Mouse (Mus musculus) ovary, postnatal 14 days (tissue): Measurements from ENCODE around the gene Cfap57.
A peak's percentile ranks its signal among the peaks of the same experiment; 100 is the strongest.

Experiments
- DNase-seq: peaks from one replicate; pipeline ENCODE4 v3.0.0; 2022; ENCODE audit warnings: low spot score

Gene Cfap57

GRCm38 (mm10) chr4:118620279-118620966 is at the start of gene Cfap57, which contains the start of gene Ebna1bp2:
Gene Cfap57 (minus strand): TSS chr4:118620777.
Gene Ebna1bp2 (plus strand): TSS chr4:118620799.
- DNase-seq: peak; percentile 86

- DNase-seq: no peak
Measured at GRCm38 (mm10) chr4:118658652-118659051, 38.1 kb upstream of the Cfap57 start, which contains the start of gene Olfr62. Gene Olfr62 (plus strand): TSS chr4:118658952.

GRCm38 (mm10) chr4:118645234-118645633 is 24.7 kb upstream of the Cfap57 start:
- DNase-seq: peak; percentile 54

GRCm38 (mm10) chr4:118642346-118643190 is 22.0 kb upstream of the Cfap57 start:
- DNase-seq: no peak

- no peak for DNase-seq
Measured at GRCm38 (mm10) chr4:118630261-118630660, 9.7 kb upstream of the Cfap57 start.

- no peak for DNase-seq
Measured at GRCm38 (mm10) chr4:118621781-118622180, 1.2 kb upstream of the Cfap57 start.

GRCm38 (mm10) chr4:118620967-118621320 is 367 bp upstream of the Cfap57 start:
- DNase-seq: no peak

GRCm38 (mm10) chr4:118615412-118615811 is 5.2 kb downstream of the Cfap57 start:
- no peak for DNase-seq

GRCm38 (mm10) chr4:118612619-118613018 is 8.0 kb downstream of the Cfap57 start:
- peak; percentile 42 for DNase-seq

GRCm38 (mm10) chr4:118609836-118610235 is 10.7 kb downstream of the Cfap57 start:
- no peak for DNase-seq

GRCm38 (mm10) chr4:118604065-118604464 is 16.5 kb downstream of the Cfap57 start:
- DNase-seq: no peak

- DNase-seq: no peak
Measured at GRCm38 (mm10) chr4:118589733-118590130, 30.8 kb downstream of the Cfap57 start.

GRCm38 (mm10) chr4:118589053-118589732 is 31.4 kb downstream of the Cfap57 start:
- no peak for DNase-seq

GRCm38 (mm10) chr4:118582629-118583028 is 37.9 kb downstream of the Cfap57 start:
- no peak for DNase-seq

- no peak for DNase-seq
Measured at GRCm38 (mm10) chr4:118581508-118581907, 39.1 kb downstream of the Cfap57 start.

GRCm38 (mm10) chr4:118579313-118579712 is 41.3 kb downstream of the Cfap57 start:
- no peak for DNase-seq

GRCm38 (mm10) chr4:118576097-118576496 is 44.5 kb downstream of the Cfap57 start:
- DNase-seq: peak; percentile 89

- no peak for DNase-seq
Measured at GRCm38 (mm10) chr4:118571441-118571840, 49.1 kb downstream of the Cfap57 start.

- DNase-seq: no peak
Measured at GRCm38 (mm10) chr4:118569320-118569719, 51.3 kb downstream of the Cfap57 start.

GRCm38 (mm10) chr4:118568709-118569108 is 51.9 kb downstream of the Cfap57 start:
- DNase-seq: no peak

- peak; percentile 62 for DNase-seq
Measured at GRCm38 (mm10) chr4:118566161-118566676, 54.4 kb downstream of the Cfap57 start.

GRCm38 (mm10) chr4:118564926-118565279 is 55.7 kb downstream of the Cfap57 start:
- DNase-seq: no peak
